Comparison of ENCODE assay signal across 8 mouse cellular contexts in the genomic region with DNA sequence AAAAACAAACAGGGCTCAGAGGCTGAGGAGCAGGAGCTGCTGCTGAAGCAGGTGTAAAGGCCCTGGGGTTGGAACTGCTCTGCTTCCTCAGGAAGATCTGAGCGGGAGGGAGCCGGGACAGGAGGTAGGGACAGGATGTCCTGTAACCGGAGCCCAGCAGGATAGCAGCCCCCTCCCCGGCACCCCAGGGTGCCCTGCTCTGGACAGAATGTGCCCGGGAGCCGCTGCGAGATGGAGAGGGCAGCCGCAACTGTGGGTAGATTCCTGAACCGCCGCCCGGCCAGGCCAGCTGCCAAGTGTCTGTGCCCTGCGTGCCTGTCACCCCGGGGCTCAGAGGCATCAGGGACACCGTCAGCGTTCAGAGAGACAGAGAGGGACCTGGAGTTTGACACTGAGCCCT. TPM values are rescaled to one million over a fixed set of nuclear protein-coding genes. Genes with fewer than 3 reads are reported as not detected.
DNase-seq lines count a peak whose midpoint lies in the region; ATAC-seq and TF ChIP-seq lines count a peak whose summit lies in the region.

No protein-coding gene starts in this region.

- peaks cover 19% of the 10 kb centered on the region for H3K36me3 ChIP-seq in lung, postnatal 0 days (ENCODE audit: insufficient read depth, low read length)

- DNase-seq in cerebellum, postnatal 10 days: peak; percentile 57 to 70
- no peak for DNase-seq in cerebellum, adult 9-10 months
- DNase-seq in ovary, postnatal 36 days (ENCODE audit: low spot score): peak; percentile 50
- no peak for DNase-seq in ovary, postnatal 10 days (ENCODE audit: low spot score)
- peak; percentile 88 to 91 for DNase-seq in heart, postnatal 14 days
- DNase-seq in lung, postnatal 0 days (ENCODE audit: low spot score): peak; percentile 22
- DNase-seq in c-Kit-positive CD71-positive TER-119-positive erythroid progenitor cells, embryonic 14.5 days (ENCODE audit: low spot score): no peak
- DNase-seq in frontal cortex, adult 2 months (ENCODE audit: extremely low spot score in 1 of 2, low spot score in 1 of 2): no peak

- 31% methylated on average over 15 of the region's 15 CpGs for WGBS in lung, postnatal 0 days

- no peaks in the 10 kb centered on the region for H3K9me3 ChIP-seq in lung, postnatal 0 days (ENCODE audit: low read length)

- H3K27me3 ChIP-seq in lung, postnatal 0 days (replicated peaks; ENCODE audit: insufficient read depth, low read length): no peaks in the 10 kb centered on the region

- H3K4me2 ChIP-seq in lung, postnatal 0 days (replicated peaks; ENCODE audit: low read depth, low read length): no peak overlapping the region

- peak overlapping the region; percentile 1 for H3K27ac ChIP-seq in lung, postnatal 0 days (ENCODE audit: low read length)

- H3K4me3 ChIP-seq in lung, postnatal 0 days (ENCODE audit: low read depth, low read length): no peak overlapping the region

- intact Hi-C loops in heart, postnatal 14 days (cut with DNase I): no loop called here

- no peaks in the 10 kb centered on the region; the same call in 1 of the 2 replicates for H3K4me1 ChIP-seq in lung, postnatal 0 days (ENCODE audit: insufficient read depth, low read depth, low read length)

- peak; percentile 79 for TF ChIP-seq EP300 in lung, postnatal 0 days (IDR thresholded peaks at IDR 0.05)

- no peak for TF ChIP-seq CTCF in lung, postnatal 0 days (IDR thresholded peaks at IDR 0.05)

- peak; percentile 72 for ATAC-seq in lung, postnatal 0 days

- no peak overlapping the region for H3K9ac ChIP-seq in lung, postnatal 0 days (replicated peaks; ENCODE audit: low read depth)

RNA-seq across cellular contexts. Expression of a gene that starts 6.0 kb away (rescaled TPM):
- 10 to 100 TPM; 22.4 to 23.9 TPM for total RNA-seq in heart, postnatal 14 days (2021)
- 9.4 and 10.7 TPM in 2 replicates for polyA plus RNA-seq in lung, postnatal 0 days (2015; fragmentation: Nextera tagmentation; extraction: Ambion mirVana)
- polyA plus RNA-seq in frontal cortex, adult 2 months (2012; rRNA removed): 24.6 and 27.8 TPM in 2 replicates

RNA-seq across cellular contexts. Expression of a gene that starts 25.3 kb away (rescaled TPM):
- total RNA-seq in heart, postnatal 14 days (2021): under 1 TPM; 0.12 to 0.59 TPM
- 0.13 and 0.16 TPM in 2 replicates for polyA plus RNA-seq in lung, postnatal 0 days (2015; fragmentation: Nextera tagmentation; extraction: Ambion mirVana)
- polyA plus RNA-seq in frontal cortex, adult 2 months (2012; rRNA removed): 0.48 and 0.71 TPM in 2 replicates

RNA-seq across cellular contexts. Expression of a gene that starts 28.7 kb away (rescaled TPM):
- 10 to 100 TPM in 1 of 2 experiments, 1 to 10 TPM in 1; 9.4 to 11.1 TPM for total RNA-seq in heart, postnatal 14 days (2021)
- polyA plus RNA-seq in lung, postnatal 0 days (2015; fragmentation: Nextera tagmentation; extraction: Ambion mirVana): 7.3 and 7.6 TPM in 2 replicates
- 178 and 202 TPM in 2 replicates for polyA plus RNA-seq in frontal cortex, adult 2 months (2012; rRNA removed)

RNA-seq across cellular contexts. Expression of a gene that starts 29.5 kb away (rescaled TPM):
- total RNA-seq in heart, postnatal 14 days (2021): 1 to 10 TPM; 3.8 to 4.0 TPM
- 0.24 and 0.25 TPM in 2 replicates for polyA plus RNA-seq in lung, postnatal 0 days (2015; fragmentation: Nextera tagmentation; extraction: Ambion mirVana)
- polyA plus RNA-seq in frontal cortex, adult 2 months (2012; rRNA removed): 25.2 and 27.9 TPM in 2 replicates

RNA-seq across cellular contexts. Expression of a gene that starts 40.2 kb away (rescaled TPM):
- 10 to 100 TPM; 38.8 to 40.1 TPM for total RNA-seq in heart, postnatal 14 days (2021)
- 63.7 and 68.5 TPM in 2 replicates for polyA plus RNA-seq in lung, postnatal 0 days (2015; fragmentation: Nextera tagmentation; extraction: Ambion mirVana)
- 185 and 189 TPM in 2 replicates for polyA plus RNA-seq in frontal cortex, adult 2 months (2012; rRNA removed)

Comparison
In these comparisons a context has a peak if more than half of its experiments do, and no peak if none do; other contexts are left out.
1. DNase-seq: peak in cerebellum, postnatal 10 days (2 of 2), ovary, postnatal 36 days (single experiment), heart, postnatal 14 days (2 of 2) and lung, postnatal 0 days (single experiment); none in cerebellum, adult 9-10 months (single experiment), ovary, postnatal 10 days (single experiment), c-Kit-positive CD71-positive TER-119-positive erythroid progenitor cells, embryonic 14.5 days (single experiment) and frontal cortex, adult 2 months (0 of 2).
2. RNA of a gene that starts 28.7 kb away (polyA plus RNA-seq): 178 to 202 TPM in frontal cortex, adult 2 months; 7.3 to 7.6 TPM in lung, postnatal 0 days; every median in the first group is over 10 times any median in the second.